Mouse (Mus musculus) intestine, embryonic 16.5 days (tissue): Measurements from ENCODE around the gene Selenop. TPM values are rescaled to one million over a fixed set of nuclear protein-coding genes. Genes with fewer than 3 reads are reported as not detected.
"Not testable (repeated sequence)": the region's sequence is repeated elsewhere in the genome, so short reads cannot be mapped to it uniquely, and the experiment has no call there.

Experiments used
- ATAC-seq: fragments of 200-750 bp; cut with Nextera tagmentation; 2 replicates; pipeline ENCODE4 v1.8.0; 2017; ENCODE audit warnings: moderate TSS enrichment, moderate library complexity
- H3K27ac ChIP-seq: fragments of 300-500 bp; sonication (generic); 2 replicates; pipeline ENCODE4 v1.5.1; 2014; ENCODE audit warnings: mild to moderate bottlenecking, low read length
- H3K27me3 ChIP-seq: fragments of 300-500 bp; sonication (generic); replicated peaks from 2 replicates; pipeline ENCODE4 v1.6.1; 2014; ENCODE audit warnings: low read length, control low read depth, mixed read lengths; ENCODE audit not compliant: control insufficient read depth, insufficient read depth
- H3K36me3 ChIP-seq: fragments of 300-500 bp; sonication (generic); 2 replicates; pipeline ENCODE4 v1.6.1; 2014; ENCODE audit warnings: low read length, control low read depth; ENCODE audit not compliant: control insufficient read depth, insufficient read depth
- H3K4me1 ChIP-seq: fragments of 300-500 bp; sonication (generic); 2 replicates; pipeline ENCODE4 v1.6.1; 2014; ENCODE audit warnings: low read length, control low read depth, mixed read lengths; ENCODE audit not compliant: control insufficient read depth, insufficient read depth
- H3K4me2 ChIP-seq: fragments of 300-500 bp; sonication (generic); 2 replicates; pipeline ENCODE4 v1.6.1; 2014; ENCODE audit warnings: low read depth, low read length, control low read depth
- H3K4me3 ChIP-seq: fragments of 300-500 bp; sonication (generic); 2 replicates; pipeline ENCODE4 v1.5.1; 2014; ENCODE audit warnings: mild to moderate bottlenecking, low read length
- H3K9ac ChIP-seq: fragments of 300-500 bp; sonication (generic); 2 replicates; pipeline ENCODE4 v1.6.1; 2014; ENCODE audit warnings: low read depth, low read length
- H3K9me3 ChIP-seq: fragments of 300-500 bp; sonication (generic); 2 replicates; pipeline ENCODE4 v1.6.1; 2016; ENCODE audit warnings: low read length, control low read depth; ENCODE audit not compliant: control insufficient read depth
- WGBS: fragments of 180-500 bp; shearing (Covaris S2); extraction: QIAGEN DNeasy Blood & Tissue Kit; methylation state at CpG from one replicate; pipeline ENCODE4 v1.1.7; 2014; 5-methylcytosine and 5-hydroxymethylcytosine counted together
- polyA plus RNA-seq: library from polyadenylated mRNA; unstranded; fragments of >200 nt; fragmentation: Nextera tagmentation; extraction: Ambion mirVana; gene quantifications from 2 replicates; pipeline ENCODE4 v1.2.1, GENCODE M21; 2015

Gene Selenop
- polyA plus RNA-seq, 1 experiment from 2014 or later = 512 TPM

- Histone ChIP-seq H3K9ac (no peak overlapping the region), H3K4me3 (no peak overlapping the region), H3K27me3 (no peaks in the 10 kb centered on the region), H3K27ac (no peak overlapping the region), H3K36me3 (no peaks in the 10 kb centered on the region), H3K4me1 (peaks cover 7% of the 10 kb centered on the region; the same call in 1 of the 2 replicates), H3K9me3 (no peaks in the 10 kb centered on the region), H3K4me2 (no peak overlapping the region)
- ATAC-seq = no peak
- 62% methylated on average over 2 of the region's 2 CpGs for WGBS
Measured at GRCm38 (mm10) chr15:3236338-3236737, 32.0 kb upstream of the Selenop start.

GRCm38 (mm10) chr15:3237963-3238362, 30.4 kb upstream of the Selenop start:
- no peak overlapping the region for H3K27ac ChIP-seq
- H3K4me3 ChIP-seq = no peak overlapping the region
- ATAC-seq = no peak
- H3K4me2 ChIP-seq = no peak overlapping the region
- H3K9me3 ChIP-seq = no peaks in the 10 kb centered on the region
- H3K36me3 ChIP-seq = no peaks in the 10 kb centered on the region
- H3K9ac ChIP-seq = no peak overlapping the region
- H3K4me1 ChIP-seq = no peaks in the 10 kb centered on the region
- no peaks in the 10 kb centered on the region for H3K27me3 ChIP-seq
- WGBS = 74% methylated on average over 1 of the region's 1 CpGs

GRCm38 (mm10) chr15:3245036-3245435, 23.3 kb upstream of the Selenop start:
- H3K27me3 ChIP-seq, H3K4me2 ChIP-seq, H3K9me3 ChIP-seq, H3K4me3 ChIP-seq, H3K36me3 ChIP-seq, H3K4me1 ChIP-seq, H3K27ac ChIP-seq, ATAC-seq, H3K9ac ChIP-seq: not testable (repeated sequence)
- WGBS = 90% methylated on average over 10 of the region's 10 CpGs

- H3K9ac ChIP-seq = no peak overlapping the region
- no peaks in the 10 kb centered on the region for H3K36me3 ChIP-seq
- no peaks in the 10 kb centered on the region for H3K9me3 ChIP-seq
- H3K27ac ChIP-seq = peak overlapping the region; percentile 81
- WGBS = 56% methylated on average over 2 of the region's 2 CpGs
- no peak overlapping the region for H3K4me3 ChIP-seq
- H3K27me3 ChIP-seq = no peaks in the 10 kb centered on the region
- no peak overlapping the region for H3K4me2 ChIP-seq
- H3K4me1 ChIP-seq = peaks cover 11% of the 10 kb centered on the region; the same call in 1 of the 2 replicates
- ATAC-seq = peak; percentile 32; the same call in 1 of the 2 replicates
Measured at GRCm38 (mm10) chr15:3250620-3251019, 17.7 kb upstream of the Selenop start.

GRCm38 (mm10) chr15:3251031-3251717, 17.2 kb upstream of the Selenop start:
- no peaks in the 10 kb centered on the region for H3K36me3 ChIP-seq
- no peak overlapping the region for H3K4me2 ChIP-seq
- no peaks in the 10 kb centered on the region for H3K9me3 ChIP-seq
- no peak overlapping the region for H3K4me3 ChIP-seq
- H3K4me1 ChIP-seq = peaks cover 11% of the 10 kb centered on the region; the same call in 1 of the 2 replicates
- no peaks in the 10 kb centered on the region for H3K27me3 ChIP-seq
- peak; percentile 80 for ATAC-seq
- no peak overlapping the region for H3K9ac ChIP-seq
- H3K27ac ChIP-seq = peak overlapping the region; percentile 95
- WGBS = 45% methylated on average over 3 of the region's 3 CpGs

GRCm38 (mm10) chr15:3251718-3252067, 16.7 kb upstream of the Selenop start:
- ATAC-seq = no peak
- no peak overlapping the region for H3K9ac ChIP-seq
- H3K27me3 ChIP-seq = no peaks in the 10 kb centered on the region
- H3K36me3 ChIP-seq = no peaks in the 10 kb centered on the region
- no peak overlapping the region for H3K4me3 ChIP-seq
- H3K4me1 ChIP-seq = peaks cover 11% of the 10 kb centered on the region; the same call in 1 of the 2 replicates
- peak overlapping the region; percentile 95 for H3K27ac ChIP-seq
- no peaks in the 10 kb centered on the region for H3K9me3 ChIP-seq
- no peak overlapping the region for H3K4me2 ChIP-seq

GRCm38 (mm10) chr15:3259025-3259424, 9.3 kb upstream of the Selenop start:
- peak; percentile 35; the same call in 1 of the 2 replicates for ATAC-seq
- H3K9ac ChIP-seq = no peak overlapping the region
- no peaks in the 10 kb centered on the region for H3K4me1 ChIP-seq
- no peak overlapping the region for H3K4me2 ChIP-seq
- no peak overlapping the region for H3K4me3 ChIP-seq
- no peaks in the 10 kb centered on the region for H3K27me3 ChIP-seq
- no peaks in the 10 kb centered on the region for H3K9me3 ChIP-seq
- WGBS = 71% methylated on average over 1 of the region's 1 CpGs
- H3K27ac ChIP-seq = no peak overlapping the region
- H3K36me3 ChIP-seq = no peaks in the 10 kb centered on the region

- Histone ChIP-seq H3K4me1 (no peaks in the 10 kb centered on the region), H3K36me3 (no peaks in the 10 kb centered on the region), H3K27me3 (no peaks in the 10 kb centered on the region), H3K4me3 (no peak overlapping the region), H3K4me2 (no peak overlapping the region), H3K9me3 (no peaks in the 10 kb centered on the region), H3K9ac (no peak overlapping the region), H3K27ac (no peak overlapping the region)
- ATAC-seq = 0 out of 2 replicates have a peak, but pooled peaks have one; percentile 24
- 87% methylated on average over 4 of the region's 4 CpGs for WGBS
Measured at GRCm38 (mm10) chr15:3260309-3260708, 8.0 kb upstream of the Selenop start.

GRCm38 (mm10) chr15:3262883-3263282, 5.5 kb upstream of the Selenop start:
- H3K4me3 ChIP-seq = no peak overlapping the region
- no peak for ATAC-seq
- 73% methylated on average over 3 of the region's 3 CpGs for WGBS
- no peak overlapping the region for H3K27ac ChIP-seq
- no peaks in the 10 kb centered on the region for H3K36me3 ChIP-seq
- H3K27me3 ChIP-seq = no peaks in the 10 kb centered on the region
- no peak overlapping the region for H3K4me2 ChIP-seq
- no peaks in the 10 kb centered on the region for H3K4me1 ChIP-seq
- no peaks in the 10 kb centered on the region for H3K9me3 ChIP-seq
- H3K9ac ChIP-seq = no peak overlapping the region

- H3K27me3 ChIP-seq = no peaks in the 10 kb centered on the region
- H3K9me3 ChIP-seq = no peaks in the 10 kb centered on the region
- no peaks in the 10 kb centered on the region for H3K36me3 ChIP-seq
- no peak overlapping the region for H3K4me3 ChIP-seq
- no peak overlapping the region for H3K4me2 ChIP-seq
- ATAC-seq = no peak
- no peak overlapping the region for H3K9ac ChIP-seq
- peaks cover 1% of the 10 kb centered on the region for H3K4me1 ChIP-seq
- 94% methylated on average over 4 of the region's 4 CpGs for WGBS
- H3K27ac ChIP-seq = no peak overlapping the region
Measured at GRCm38 (mm10) chr15:3264293-3264692, 4.1 kb upstream of the Selenop start.
